Mouse (Mus musculus): ENCODE results near the gene Clasrp.

DNA sequence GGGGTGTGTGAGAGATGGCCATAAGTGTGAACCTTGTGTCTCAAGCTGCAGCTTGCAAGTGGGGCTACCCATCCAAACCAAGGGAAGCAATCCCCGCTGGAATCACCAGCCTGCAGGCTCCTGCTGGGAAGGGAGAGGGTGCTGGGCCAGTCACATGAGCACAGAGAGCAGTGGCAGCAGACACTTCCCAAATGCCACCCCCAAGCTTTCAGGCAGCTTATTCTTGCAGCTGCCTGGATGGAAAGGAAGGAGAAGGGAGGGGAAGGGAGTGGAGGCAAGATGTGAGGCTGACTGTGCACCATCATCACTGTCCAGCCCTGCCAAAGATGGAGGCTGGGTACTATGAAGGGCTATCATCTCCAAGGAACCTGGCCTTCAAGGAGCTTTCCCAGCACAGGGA, 50.1 kb downstream of the Clasrp start:
- TF ChIP-seq CTCF (IDR thresholded peaks at IDR 0.05; ENCODE audit: low read depth) (no peak), EP300 (IDR thresholded peaks at IDR 0.05; ENCODE audit: low read depth) (no peak)

All from liver, postnatal 0 days (tissue).